Mouse (Mus musculus) cerebellum, adult (tissue): Measurements from ENCODE around the gene Nup210.

Experiments
- ATAC-seq: cut with Nextera tagmentation; 2 replicates; pipeline ENCODE4 v1.9.2; 2017; ENCODE audit warnings: mild to moderate bottlenecking, moderate library complexity, mixed read lengths; ENCODE audit not compliant: insufficient number of reproducible peaks, low FRiP score, low TSS enrichment

The Nup210 gene

DNA sequence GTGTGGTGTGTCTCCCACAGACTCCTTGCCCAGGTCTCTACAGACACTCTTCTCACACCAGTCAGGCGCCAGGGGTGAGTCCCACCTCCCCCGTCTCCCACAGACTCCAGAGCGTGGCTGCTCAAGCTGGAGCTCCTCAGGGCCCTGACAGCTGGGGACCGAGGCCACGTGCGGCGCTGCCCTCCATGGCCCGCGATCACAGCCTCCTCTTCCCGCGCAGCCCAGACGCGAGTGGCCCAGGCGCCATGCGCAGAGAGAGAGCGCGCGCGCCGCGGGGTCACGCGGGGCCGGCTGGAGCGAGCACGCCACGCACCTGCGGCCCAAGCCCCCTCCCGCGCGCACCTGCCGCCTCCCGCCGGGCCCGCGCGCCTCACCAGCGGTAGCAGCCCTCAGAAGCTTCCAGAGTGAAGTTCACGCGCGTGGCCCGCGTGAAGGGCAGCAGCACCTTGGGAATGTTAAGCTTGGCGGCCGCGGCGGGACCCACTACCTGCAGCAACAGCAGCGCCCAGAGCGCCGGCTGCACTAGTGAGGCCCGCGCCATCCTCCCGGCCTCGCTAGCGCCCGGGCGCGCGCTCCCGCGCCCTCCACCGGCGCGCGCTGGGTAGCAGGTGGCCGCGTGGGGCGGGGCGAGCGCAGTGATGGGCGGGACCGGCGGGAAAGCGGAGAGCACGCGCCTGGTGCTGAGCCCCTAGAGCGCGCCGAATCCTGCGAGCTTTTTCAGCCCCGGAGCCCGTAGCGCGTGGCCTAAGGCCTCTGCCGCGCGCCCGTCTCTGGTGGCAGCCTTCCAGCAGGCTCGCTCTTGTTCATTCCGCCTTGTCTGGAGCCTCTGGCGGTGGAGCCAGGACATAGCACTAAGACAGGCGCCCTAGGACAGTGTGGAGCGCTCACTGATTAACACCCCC lies at the start of gene Nup210:
Gene Nup210 (minus strand): TSS at position 586 of the 902 bp plus-strand sequence.
- ATAC-seq: peak; percentile 91

DNA sequence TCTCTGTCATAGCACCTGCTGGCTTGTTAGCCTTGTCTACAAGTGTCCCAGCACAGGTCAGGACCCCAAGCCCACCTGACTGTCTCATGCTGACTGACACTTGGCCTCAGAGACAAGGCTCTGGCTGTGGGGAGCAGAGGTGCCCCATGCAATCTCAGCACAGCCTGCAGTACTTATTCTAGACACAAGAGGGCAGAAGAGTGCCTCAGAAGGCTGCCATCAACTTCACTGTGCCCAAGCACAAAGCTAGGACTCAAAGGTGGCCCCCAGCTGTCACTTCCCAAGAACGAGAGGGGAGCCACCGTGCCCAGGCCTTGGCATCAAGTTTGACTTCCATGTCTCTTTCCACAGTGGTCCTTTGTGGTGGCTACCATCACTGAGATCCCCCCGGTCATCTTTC lies 48.6 kb upstream of the Nup210 start:
- ATAC-seq: peak; percentile 13

DNA sequence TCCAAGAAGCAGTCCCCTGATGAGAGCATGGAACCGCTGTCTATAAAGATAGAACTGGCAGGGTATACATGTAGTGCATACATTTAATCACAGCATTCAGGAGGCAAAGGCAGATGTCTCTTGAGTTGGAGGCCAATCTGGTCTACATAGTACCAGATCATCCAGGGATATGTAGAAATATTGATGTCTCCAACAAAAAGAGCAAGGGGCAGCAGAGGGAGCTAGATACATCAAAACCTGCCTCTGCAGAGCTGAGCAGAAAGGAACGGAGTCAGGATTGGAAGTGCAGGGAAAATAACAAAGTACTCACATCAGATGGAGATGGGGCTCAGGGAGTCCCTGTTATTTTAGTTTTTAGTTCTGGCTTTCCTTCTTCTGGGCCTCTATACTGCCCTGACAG lies 48.0 kb upstream of the Nup210 start:
- no peak for ATAC-seq

DNA sequence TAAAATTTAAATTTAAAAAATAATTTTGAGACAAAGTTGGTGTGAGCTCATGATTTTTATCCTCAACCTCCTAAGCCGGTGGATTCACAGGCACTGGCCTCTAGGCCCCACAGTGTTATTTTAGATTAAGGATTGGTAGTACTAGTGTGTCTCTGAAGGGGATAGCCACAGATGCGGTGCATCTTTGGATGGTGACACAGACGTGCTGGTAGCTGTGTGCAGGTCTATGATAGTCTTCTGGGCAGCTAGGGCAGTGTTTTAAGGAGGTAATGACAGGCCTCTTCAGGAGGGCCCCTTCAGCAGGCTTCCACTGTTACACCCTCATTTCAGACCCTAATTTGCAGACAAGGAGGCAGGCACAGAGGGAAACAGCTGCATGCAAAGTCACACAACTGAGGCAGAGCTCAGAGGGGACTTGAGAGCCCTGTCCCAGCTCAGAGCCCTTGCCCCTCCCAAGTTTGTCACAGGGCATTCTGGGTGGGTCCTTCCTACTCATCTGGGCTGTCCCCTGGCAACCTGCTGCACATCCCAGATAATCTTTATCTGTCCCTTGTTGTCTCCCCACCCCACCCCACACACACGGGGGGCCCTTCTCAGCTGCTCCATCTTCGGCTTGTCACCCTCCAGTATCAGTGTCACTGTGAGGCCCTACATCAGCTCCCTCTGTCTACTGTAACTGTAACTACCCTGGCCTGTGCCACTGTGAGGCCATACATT lies 46.7 kb upstream of the Nup210 start:
- ATAC-seq: no peak

DNA sequence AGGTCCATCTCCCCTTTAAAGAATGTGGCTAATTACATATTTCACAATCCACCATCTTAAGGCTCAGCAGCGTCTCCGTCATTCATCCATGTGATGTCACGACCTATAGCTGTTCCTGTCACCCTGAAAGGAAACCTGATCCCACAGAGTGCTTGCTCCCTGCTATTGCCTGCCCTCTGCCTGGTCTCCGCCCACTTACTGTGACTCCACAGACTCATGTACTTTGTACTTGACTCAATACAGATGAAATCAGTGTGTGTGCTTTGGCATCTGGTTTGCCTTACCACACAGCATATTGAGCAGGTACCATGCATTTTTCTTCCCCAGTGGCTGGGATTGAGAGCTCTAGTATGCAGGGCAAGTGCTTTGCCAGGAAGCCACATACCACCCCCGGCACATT lies 45.7 kb upstream of the Nup210 start:
- no peak for ATAC-seq

DNA sequence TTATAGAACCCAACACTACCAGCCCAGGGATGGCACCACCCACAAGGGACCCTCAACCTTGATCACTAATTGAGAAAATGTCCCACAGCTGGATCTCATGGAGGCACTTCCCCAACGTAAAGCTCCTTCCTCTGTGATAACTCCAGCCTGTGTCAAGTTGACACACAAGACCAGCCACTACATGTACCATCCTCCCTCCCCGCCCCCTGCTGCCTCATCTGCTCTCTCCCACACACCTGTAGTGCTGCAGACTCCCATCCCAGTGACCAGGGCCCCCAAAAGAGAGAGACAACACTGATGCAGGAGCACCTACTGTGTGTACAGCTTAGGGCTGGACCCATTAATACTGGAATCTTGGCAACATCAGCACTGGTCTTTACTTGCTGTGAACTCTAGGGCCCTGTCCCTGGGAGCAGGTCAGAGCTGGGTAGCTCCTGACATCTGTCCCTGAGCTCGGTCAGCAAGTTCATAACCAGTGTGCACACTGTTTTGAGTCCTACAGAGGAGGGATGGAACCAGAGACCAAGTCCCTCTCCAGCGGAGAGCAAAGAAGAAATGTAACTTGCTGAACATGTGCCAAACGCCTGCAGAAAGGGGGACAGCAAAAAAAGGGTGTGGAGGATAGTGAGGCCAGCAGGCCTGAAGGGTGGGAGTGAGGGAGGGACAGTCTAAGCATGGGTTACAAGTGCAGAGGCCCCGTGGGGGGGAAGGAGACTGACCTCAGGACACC lies 45.0 kb upstream of the Nup210 start:
- no peak for ATAC-seq

DNA sequence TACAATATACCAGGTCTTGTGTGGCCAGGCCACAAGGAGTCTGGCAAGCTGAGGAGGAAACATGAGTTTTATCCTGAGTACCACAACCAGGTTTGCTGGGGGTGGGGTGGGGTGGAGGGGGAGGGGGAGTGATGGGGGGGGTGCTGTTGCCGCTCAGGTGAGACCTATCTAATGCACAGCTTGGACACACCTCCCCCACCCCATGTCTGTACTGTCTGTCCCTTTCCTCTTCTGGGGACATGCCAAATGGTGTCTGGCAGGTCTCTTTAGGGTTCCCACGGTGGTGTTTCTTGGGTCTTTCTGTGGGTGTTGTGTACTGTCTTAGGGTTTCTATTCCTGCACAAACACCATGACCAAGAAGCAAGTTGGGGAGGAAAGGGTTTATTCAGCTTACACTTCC lies 44.3 kb upstream of the Nup210 start:
- ATAC-seq: no peak

DNA sequence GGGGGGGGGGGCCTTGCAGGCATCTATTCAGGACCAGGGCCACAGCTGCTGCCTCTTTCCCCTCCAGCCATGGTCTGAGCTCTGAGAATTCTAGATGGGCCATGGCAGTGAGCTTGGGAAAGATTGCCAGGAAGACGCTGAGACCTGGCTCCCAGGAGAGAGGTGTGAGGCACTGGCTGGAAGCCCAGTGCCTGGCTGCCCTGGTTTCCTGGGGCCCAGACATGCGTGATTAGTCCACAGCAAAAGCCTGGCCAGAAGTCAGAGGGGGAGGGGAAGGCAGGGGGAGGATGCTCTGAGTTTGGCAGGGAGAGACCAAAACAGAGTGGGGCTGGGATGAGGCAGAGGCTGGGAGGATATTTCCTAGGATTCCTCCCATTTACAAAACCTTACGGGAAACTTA lies 43.8 kb upstream of the Nup210 start:
- ATAC-seq: peak; percentile 45

DNA sequence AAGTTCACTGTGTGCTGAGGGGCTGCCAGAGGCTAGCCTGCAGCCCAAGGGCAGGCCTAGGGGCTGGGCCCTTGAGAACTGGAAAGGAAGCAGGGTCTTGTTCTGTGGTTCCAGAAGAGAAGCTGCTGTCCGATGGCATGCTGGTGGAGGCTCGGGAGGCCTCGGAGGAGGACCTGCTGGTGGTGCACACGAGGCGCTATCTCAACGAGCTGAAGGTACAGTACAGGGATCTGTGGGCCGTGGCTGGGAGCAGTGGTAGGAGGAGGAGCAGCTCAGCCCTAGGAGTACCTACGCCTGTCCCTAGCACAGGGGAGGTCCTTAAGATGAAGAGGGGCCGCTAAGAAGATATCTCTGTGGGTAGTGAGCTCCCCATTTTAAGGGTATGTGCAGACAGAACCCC lies 42.4 kb upstream of the Nup210 start:
- ATAC-seq: no peak

DNA sequence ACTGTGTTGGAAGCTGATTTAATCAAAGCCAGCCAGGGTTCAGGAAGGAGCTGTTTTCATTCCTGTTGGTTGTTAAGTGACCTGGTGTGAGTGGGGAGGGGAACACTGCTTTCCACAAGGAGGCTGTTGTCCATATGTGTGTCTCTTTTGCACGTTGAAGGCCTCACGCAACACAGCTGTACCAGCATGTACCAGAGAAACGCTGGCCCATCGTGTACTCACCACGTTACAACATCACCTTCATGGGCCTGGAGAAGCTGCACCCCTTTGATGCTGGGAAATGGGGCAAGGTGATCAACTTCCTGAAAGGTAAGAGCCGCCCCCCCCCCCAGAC lies 40.6 kb upstream of the Nup210 start:
- no peak for ATAC-seq

DNA sequence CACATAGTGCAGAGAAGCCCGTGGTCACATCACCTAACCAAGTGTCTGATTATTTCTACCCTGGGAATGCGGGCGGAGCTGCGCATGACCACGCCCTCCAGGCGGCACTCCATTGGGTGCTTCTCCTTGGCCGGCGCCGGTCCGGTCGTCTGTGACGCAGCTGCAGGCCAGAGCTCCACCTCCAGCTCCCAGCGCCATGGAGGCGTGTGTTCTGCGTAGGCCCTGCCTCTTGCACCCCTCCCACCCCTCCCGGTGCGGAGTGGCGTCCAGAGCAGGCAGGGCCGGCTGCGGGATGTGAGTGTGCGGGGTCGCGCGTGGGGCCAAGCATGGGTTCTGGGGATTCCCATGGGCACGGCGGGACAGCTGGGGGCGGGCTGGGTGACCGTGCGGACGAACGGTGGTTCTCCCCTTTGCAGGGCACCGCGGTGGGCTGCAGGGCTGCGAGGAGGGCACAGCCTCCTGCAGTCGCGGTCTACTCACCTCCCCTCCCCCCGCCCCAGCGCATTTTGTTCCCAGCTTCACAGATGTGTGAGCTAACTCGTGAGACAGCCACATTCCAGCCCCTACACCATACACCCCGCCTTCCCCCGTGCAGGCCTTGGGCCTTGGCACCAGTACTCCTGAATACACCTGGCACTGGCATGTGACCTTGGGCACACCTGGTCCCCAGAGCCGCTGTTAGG lies 40.1 kb upstream of the Nup210 start, which contains the start of gene Hdac11:
Gene Hdac11 (plus strand): TSS at position 112 of the 683 bp plus-strand sequence.
- peak; percentile 80 for ATAC-seq

DNA sequence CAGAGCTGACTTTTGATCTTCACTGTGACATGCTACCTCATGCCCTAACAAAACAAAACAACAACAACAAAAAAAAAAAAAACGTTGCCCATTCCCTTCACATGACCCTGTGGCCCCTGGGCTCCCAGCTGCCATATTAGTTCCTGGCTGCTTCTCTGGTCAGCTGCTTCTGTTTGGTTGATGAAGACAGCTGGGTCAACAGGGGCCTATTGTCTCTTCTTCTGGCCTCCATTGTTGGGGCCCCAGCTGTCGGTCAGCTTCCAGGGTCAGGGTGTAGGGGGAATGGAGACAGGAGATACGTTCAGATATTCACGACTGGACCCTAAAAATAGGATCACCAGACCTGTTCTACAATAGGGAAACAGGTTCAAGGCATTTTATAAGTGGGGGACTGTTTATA lies 39.4 kb upstream of the Nup210 start:
- ATAC-seq: no peak

DNA sequence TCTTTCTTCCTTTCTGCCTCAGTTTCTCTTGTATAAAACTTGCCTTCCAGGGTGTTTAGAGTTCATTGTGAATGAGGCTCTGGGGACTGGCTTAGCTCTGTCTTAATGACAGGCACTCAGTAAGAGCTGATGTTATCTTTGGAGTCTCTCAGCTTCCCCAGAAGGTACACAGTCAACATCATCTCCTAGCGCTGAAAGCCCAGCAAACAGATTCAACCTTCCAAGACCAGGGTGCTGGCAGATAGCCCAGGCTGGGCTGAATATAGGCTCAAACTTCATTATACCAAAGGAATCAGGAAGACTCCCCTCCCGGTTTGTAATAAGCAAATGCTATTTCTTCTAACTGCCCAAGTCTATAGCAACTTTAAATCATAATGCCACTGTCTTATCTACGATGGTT lies 38.7 kb upstream of the Nup210 start:
- ATAC-seq: no peak

DNA sequence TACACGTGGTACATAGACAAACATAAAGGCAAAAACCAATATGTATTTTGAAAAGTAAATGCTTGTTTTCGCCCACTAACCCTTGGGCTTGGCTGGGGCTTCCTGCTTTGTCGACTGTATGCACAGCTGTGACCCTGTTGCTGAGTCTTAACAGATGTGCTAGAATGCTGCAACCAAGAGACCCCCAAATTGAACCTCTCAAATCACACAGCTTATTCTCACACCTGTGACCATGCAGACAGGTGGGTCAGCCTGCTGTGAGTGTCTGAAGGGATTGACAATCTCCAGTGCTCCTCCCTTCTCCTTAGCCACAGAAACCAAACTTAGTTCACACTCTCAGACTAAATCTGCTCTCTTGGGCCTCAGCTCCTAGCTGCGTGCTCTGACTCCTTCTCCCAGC lies 38.1 kb upstream of the Nup210 start:
- no peak for ATAC-seq

DNA sequence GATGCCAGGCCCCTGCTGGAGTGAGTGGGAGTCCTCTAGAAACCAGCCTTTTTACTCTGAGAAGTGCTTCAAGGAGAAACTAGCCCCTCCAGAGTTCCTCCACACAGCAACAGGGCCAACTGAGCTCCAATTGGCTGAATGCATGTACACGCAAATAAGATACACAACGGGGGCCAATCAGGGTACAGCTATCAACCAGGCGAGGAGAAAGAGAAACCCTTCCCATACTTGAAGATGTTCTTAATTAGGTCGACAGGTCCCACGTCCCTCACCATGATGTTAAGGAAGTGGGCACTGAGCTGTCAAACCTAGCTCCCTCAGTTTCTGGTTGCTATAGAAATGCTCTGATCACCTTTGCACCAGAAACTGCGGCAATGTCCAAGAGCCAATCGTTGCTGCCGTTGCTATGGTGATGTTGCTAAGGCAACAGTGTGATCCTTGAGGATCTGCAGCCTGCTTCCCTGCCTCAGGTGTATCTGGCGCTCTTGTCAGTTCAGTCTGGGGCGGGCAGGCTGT lies 37.0 kb upstream of the Nup210 start:
- ATAC-seq: peak; percentile 47

DNA sequence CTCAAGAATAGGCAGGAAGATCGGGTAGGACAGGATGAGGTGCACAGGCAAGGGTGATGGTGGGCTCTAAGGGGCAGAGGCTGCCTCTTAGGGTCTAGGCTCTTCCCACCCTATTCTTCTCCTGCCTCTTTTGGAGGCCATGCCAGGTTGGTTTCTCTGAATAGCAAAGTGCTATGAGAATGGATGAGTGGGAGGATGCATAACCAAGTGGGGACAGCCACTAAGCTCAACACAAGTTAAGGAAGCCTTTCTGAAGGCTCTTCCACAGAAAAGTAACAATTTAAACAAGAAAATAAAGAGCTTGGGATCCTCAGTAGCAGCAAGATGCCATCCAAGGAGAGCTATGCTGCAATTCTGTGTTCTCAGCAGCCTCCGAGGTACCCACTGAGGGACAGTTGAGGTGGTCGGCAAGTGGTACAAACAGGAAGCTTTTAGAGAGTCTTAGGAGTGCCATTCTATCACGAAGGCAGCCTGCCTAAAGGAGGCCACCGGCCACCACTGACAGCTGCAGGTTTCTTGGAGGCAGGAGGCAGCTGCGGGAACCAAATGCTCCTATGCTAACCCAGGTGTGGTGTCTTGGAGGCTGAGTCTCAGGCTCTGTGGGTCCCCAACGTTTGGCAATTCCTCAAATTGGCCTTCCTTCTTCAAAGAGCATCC lies 36.4 kb upstream of the Nup210 start:
- no peak for ATAC-seq

DNA sequence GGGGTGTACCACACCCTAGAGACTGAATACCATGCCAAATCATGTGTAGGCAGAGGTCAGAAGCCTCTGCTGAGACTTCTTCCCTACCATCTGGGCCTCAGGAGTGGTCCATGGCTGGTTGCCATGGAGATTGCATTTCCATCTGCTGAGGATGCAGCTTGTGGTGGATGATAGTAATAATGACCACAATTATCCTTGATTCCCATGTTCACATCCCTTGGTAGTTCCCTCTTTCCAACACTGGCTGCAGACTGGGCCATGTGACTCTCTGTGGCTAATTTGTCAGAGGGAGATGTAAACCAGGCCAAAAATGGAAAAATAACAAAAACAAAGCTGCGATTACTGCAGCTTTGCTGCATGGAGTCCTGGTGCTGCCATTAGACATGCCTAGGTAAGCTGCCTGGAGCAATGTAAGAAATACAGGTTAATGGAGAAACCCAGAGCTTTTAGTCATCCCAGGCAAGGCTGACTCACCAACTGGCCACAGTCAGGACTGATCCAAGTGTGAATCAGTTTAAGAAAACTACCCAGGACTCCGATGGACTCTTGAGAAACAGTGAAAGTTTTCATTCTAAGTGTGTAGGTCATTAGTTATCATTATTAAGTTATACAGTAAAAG lies 30.6 kb upstream of the Nup210 start:
- peak; percentile 79 for ATAC-seq

DNA sequence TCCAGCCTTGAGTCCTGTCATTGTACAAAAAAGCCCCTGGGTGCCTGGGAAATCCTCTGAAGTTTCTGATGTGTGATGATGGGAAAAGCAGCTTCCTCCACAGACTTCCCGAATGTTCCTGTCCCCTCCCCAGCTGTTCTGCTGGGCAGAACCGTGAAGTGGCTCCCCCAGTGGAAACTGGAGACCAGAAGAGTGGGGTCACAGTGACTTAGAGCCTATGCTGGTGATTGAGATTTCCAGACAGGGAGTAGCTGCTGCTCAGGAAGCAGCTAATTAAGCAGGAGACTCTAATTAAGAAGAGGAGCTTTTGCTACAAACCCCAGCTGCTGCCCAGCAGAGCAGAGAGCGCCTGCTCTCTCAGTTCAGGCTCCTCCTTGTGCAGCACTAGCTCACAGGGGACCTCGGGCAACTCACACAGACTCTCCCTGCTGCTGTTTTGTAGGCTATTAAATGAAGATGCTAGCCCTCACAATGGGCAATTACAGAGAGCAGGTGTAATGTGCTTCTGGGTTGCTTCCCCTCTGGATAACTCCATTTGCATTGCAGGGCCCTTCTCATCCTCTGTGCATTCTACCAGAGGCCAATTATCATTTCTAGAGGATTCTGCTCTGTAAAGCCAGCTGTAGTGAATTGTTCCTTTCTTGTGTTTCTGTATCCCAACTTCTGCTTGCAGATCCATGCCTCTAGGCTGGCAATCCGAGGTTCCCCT lies 30.0 kb upstream of the Nup210 start:
- peak; percentile 42; the same call in 1 of the 2 replicates for ATAC-seq

DNA sequence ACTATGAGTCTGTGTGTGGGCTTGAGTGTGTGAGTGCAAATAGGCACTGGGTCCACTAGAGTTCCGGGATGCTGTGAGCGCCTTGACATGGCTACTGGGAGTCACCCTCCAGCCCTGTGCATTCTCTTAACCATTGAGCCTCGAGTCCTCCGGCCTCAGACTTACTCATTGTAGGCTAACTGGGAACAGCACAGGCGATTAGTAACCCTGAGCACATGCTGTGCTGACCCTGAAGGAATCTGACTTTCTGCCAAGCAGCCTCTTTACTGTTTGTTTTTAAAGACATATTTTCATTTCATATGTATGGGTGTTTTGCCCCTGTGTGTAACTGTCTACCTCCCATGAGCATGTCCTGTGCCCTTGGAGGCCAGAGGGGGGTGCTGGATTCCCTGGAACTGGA lies 28.9 kb upstream of the Nup210 start:
- ATAC-seq: no peak
